Mouse (Mus musculus): ENCODE data around the gene Fry.

DNA sequence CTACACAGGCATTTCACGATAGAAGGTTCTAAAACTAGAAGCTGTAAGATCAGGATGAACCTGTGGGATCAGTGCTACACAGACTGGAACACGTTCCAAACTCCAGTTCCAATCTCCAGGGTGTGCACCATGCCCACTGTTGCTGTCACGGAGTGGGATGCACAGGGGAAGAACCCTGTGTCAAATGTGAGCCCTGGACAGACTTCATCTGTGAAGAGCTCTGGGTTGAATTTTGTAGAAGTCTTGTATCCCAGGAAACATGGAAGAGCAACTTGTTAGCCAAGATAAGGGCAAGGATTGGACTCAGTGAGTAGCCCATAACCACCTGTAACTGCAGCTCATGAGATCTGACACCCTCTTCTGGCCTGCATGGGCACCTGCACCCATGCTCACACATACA lies 246.2 kb downstream of the Fry start:
- no peak for TF ChIP-seq CTCF (IDR thresholded peaks at IDR 0.05; ENCODE audit: low read depth, low read length)
- no peak for TF ChIP-seq POLR2A (IDR thresholded peaks at IDR 0.05; ENCODE audit: borderline replicate concordance, low read depth, low read length)

All from bone marrow macrophage, adult 2 months (primary cell).